Mouse (Mus musculus) heart, postnatal 14 days (tissue): ENCODE data around the gene Pik3c2g. TPM values are rescaled to one million over a fixed set of nuclear protein-coding genes. Genes with fewer than 3 reads are reported as not detected.

Experiments used
- DNase-seq, 2 experiments: peaks; one replicate each; pipeline ENCODE4 v3.0.0; 2021 to 2022
- intact Hi-C: fragments of 180-260 bp; cut with DNase I; formaldehyde crosslinking; loops from one replicate; pipeline ENCODE4 v1.15.1; 2025
- total RNA-seq, 2 experiments: library from RNA; stranded (reverse); gene quantifications; 2 replicates each; pipeline ENCODE4 v1.2.3; 2021

Pik3c2g gene
- total RNA-seq, 2 experiments from 2014 or later: 0.07 TPM; not detected in 1

DNA sequence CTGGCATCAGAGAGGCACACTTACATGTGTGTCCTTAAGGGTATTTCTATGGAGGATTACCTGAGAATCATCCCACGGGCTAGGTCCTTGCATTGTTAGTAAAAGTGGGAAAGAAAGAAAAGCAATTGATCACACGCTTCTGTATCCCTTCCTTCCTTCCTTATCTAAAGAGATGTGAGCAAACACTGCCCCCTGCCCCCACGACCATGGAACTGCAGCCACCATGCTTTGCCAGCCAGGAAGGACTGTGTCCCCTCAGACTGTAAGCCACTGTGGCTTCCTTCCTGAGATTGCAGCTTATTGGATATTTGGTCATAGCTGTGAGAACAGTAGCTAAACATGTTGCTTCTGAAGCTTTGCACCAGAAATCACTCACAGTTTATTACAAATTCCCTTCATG, 418.2 kb downstream of the Pik3c2g start:
- intact Hi-C loops: no loop called here
- DNase-seq: no peak

Other genes starting within 250 kb of the Pik3c2g start
- gene Rergl, start 85.2 kb upstream of the Pik3c2g start, total RNA-seq: under 1 TPM in 1 of 2 experiments, not detected in 1; 0.41 TPM